Mouse (Mus musculus): ENCODE data around the gene 6430548M08Rik.

DNA sequence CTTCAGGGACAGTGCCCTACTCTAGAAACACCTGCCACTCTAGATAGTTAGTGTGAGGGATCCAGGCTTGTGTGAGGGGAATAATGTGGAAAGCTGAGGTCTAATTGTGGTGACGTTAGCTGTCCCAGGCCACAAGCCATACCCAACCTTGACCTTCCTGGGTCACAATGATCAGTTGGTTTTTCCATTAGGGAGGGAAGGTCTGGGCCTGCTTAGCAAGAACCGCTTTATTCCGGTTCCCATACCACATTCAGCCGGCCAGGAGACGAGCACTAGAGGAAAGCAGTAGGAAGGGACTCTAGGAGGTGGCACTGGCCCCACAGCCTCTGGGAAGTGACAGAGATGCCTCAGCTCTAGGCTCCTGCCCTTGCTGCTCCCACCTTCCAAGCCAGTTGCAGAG, 50.1 kb downstream of the 6430548M08Rik start:
- TF ChIP-seq CTCF (IDR thresholded peaks at IDR 0.05; ENCODE audit: borderline replicate concordance, insufficient read depth, low read length) (no peak), POLR2A (IDR thresholded peaks at IDR 0.05; ENCODE audit: low read depth, low read length) (no peak)

Data from embryonic fibroblast, embryonic 13.5 days (primary cell).